Mouse (Mus musculus) liver, embryonic 12.5 days (tissue): ENCODE results near the gene Gm16430. TPM values are rescaled to one million over a fixed set of nuclear protein-coding genes. Genes with fewer than 3 reads are reported as not detected.
"Not testable (repeated sequence)": the region's sequence is repeated elsewhere in the genome, so short reads cannot be mapped to it uniquely, and the experiment has no call there.

ENCODE experiments used
- ATAC-seq: fragments of 200-750 bp; cut with Nextera tagmentation; 2 replicates; pipeline ENCODE4 v1.8.0; 2017; ENCODE audit warnings: moderate number of reproducible peaks, mild to moderate bottlenecking, moderate library complexity
- H3K27ac ChIP-seq: fragments of 300-500 bp; sonication (generic); 2 replicates; pipeline ENCODE4 v1.5.1; 2016; ENCODE audit warnings: mild to moderate bottlenecking
- H3K27me3 ChIP-seq: fragments of 300-500 bp; sonication (generic); replicated peaks from 2 replicates; pipeline ENCODE4 v1.6.1; 2016; ENCODE audit warnings: mild to moderate bottlenecking, moderate library complexity
- H3K36me3 ChIP-seq: fragments of 300-500 bp; sonication (generic); 2 replicates; pipeline ENCODE4 v1.6.1; 2016; ENCODE audit warnings: mild to moderate bottlenecking, moderate library complexity
- H3K4me1 ChIP-seq: fragments of 300-500 bp; sonication (generic); 2 replicates; pipeline ENCODE4 v1.6.1; 2016
- H3K4me2 ChIP-seq: fragments of 300-500 bp; sonication (generic); 2 replicates; pipeline ENCODE4 v1.6.1; 2016; ENCODE audit warnings: mild to moderate bottlenecking, moderate library complexity
- H3K4me3 ChIP-seq: fragments of 300-500 bp; sonication (generic); 2 replicates; pipeline ENCODE4 v1.5.1; 2016; ENCODE audit warnings: mild to moderate bottlenecking, moderate library complexity
- H3K9ac ChIP-seq: fragments of 300-500 bp; sonication (generic); 2 replicates; pipeline ENCODE4 v1.6.1; 2016; ENCODE audit warnings: mild to moderate bottlenecking, moderate library complexity
- H3K9me3 ChIP-seq: fragments of 300-500 bp; sonication (generic); replicated peaks from 2 replicates; pipeline ENCODE4 v1.6.1; 2016; ENCODE audit warnings: mild to moderate bottlenecking, moderate library complexity
- WGBS: fragments of 180-500 bp; shearing (Covaris S2); methylation state at CpG from one replicate; pipeline ENCODE4 v1.1.7; 2016; ENCODE audit not compliant: insufficient replicate concordance; 5-methylcytosine and 5-hydroxymethylcytosine counted together
- polyA plus RNA-seq: library from polyadenylated mRNA; unstranded; fragments of >200 nt; fragmentation: Nextera tagmentation; extraction: Ambion mirVana; gene quantifications from 2 replicates; pipeline ENCODE4 v1.2.1, GENCODE M21; 2016

Gene Gm16430
- not detected in 2 replicates for polyA plus RNA-seq

- no CpG with 5 or more reads among the region's 7 CpGs for WGBS
- not testable (repeated sequence) for H3K27me3 ChIP-seq, H3K36me3 ChIP-seq, H3K4me1 ChIP-seq, H3K9me3 ChIP-seq, H3K9ac ChIP-seq, ATAC-seq, H3K4me3 ChIP-seq, H3K27ac ChIP-seq, H3K4me2 ChIP-seq
Measured at GRCm38 (mm10) chrX:54621911-54622310, at the start of gene Gm16430. Gene Gm16430 (plus strand): TSS chrX:54622211.

Other genes with a start within 250 kb of the Gm16430 start
- gene Gm16405, start 91.0 kb upstream of the Gm16430 start, polyA plus RNA-seq: not detected in 2 replicates